Mouse (Mus musculus): ENCODE results near the gene Pla2g2c.

Pla2g2c gene

GRCm38 (mm10) chr4:138709944-138710343 lies 14.6 kb upstream of the Pla2g2c start:
- no peak for DNase-seq

DNA sequence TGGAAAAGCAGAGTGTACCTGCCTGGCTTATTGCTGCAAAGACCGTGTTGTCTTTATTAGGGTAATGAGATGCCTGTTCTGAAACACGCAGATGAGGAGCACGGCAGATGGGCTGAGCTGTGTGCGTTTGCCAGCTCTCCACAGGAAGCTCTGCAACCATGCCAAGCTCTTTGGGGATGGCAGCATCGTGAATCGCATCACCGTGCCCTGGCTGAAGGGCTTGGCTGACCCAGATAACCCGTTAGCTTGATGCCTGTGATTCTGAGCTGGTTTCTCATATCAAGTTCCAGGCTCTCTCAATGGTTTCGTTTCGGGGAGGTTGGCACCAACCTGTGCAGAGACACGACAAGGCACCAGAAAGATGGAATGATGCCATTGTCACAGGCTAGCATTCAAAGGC lies 14.0 kb upstream of the Pla2g2c start:
- no peak for DNase-seq

DNA sequence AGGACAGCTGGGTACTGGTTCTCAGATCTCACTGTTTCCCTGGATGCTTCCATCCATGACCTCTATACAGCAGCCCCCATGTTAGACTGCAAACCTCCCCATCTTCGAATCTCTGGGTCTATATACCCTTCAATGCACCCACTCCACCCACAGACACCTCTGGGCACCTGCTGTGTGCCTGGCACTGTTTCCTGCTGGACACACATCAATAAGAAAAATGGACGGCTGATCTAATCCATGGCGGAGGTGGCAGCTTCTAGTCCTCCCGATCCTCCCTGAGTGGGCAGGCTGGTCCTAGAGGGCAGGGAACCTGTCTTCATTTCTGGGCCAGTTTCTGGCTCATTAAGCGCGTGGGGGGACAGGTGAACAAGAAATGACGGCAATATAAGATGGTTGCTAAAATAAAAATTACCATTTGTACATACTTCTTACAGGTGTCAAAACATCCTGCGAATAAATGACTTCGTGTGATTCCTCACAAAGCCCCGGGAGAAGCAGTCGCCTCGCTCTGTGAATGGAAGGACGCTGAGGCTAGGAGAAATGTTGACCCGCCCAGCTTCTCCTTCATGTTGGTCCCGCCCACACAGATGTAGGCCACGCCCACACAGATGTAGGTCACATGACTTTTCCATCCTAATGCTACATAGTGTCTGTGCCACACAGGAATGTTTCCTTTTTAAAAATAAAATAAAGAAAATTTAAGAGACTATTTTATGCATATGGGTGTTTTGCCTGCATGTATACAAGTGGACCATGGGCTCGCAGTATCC lies 13.4 kb upstream of the Pla2g2c start:
- DNase-seq, result no peak

DNA sequence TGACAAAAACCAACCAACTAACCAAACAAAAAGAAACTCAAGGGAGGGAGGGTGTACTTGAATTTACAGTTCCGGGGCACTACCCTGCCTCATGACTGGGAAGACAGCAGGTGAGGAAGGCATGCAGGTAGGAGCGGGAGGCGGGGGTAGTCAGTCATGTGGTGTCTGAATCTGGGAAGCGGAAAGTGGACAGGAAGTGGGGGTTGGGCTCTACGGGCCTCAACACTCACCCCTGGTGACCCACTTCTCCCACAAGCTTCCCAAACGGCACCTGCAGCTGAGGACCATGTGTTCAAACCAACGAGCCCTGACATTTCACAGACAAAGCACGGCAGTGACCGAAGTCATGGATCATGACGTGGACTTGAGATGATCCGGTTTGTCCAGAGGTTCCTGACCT lies 12.5 kb upstream of the Pla2g2c start:
- no peak for DNase-seq

DNA sequence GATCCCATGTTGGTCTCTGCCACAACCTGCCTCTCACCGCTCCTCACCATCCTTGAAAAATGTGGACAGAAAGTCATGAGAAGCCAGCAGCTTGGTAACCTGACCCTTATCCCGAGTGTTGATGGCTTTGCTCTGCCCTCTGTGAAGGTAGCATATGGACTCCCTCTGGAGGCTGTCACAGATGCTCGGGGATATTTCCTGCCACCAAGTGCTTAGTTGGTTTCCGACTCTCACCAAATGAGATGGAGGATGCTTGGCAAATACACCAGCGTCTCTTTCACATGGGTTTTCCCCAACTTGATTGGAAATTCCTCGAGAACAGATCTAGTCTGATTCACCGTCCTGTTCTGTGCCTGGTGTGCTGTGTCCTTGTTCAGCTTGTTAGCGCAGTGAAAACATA lies 12.0 kb upstream of the Pla2g2c start:
- DNase-seq, result no peak

DNA sequence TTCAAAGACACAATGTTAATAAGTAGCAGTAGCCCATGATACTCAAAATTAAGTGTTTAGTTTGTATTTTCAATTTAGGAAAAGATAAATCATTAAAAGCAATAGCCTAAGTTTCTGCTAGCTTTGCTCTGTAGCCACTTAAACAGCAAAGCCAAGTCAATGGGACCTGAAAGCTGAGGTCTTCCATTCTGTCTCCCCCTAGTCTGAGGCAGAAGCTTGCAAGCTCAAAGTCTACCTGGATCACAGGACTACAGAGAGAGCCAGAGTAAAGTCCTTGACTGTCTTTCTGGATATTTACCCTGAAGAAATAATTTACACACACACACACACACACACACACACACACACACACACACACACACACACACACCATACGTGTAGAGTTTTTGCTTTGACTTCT lies 10.4 kb upstream of the Pla2g2c start:
- no peak for DNase-seq

GRCm38 (mm10) chr4:138716697-138717096 lies 7.9 kb upstream of the Pla2g2c start:
- DNase-seq, result no peak

DNA sequence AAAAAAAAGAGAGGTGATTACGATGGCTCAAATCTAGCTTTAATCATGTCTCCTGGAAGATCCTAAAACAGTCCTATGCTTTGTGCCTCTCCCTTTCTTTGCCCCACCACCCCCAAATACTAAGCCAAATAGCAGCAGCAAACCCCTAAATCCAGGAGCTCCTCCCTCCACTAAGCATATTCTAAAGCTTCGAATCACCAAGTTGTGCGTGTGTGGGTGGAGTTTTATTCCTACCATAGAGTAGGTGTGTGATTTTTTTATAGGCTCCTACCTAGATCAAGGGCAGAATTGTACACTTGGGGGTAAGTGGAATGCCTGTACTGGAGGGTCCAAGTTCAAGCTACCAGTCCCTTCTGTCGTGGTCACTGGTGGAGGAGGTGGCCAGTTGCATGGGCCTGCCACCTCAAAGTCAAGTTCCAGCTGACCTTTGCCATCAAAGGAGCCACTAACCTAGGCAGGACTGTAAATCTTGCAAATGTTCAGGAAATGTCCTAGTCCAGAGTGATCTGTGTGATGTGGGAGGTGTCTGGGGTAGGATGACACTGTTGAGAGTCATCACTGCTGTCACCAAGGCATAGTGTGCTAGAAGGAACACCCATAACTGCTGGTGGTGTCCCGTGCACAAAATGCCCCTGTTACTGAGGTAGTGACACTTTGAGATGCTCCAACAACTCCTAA lies 5.9 kb upstream of the Pla2g2c start:
- no peak for DNase-seq

DNA sequence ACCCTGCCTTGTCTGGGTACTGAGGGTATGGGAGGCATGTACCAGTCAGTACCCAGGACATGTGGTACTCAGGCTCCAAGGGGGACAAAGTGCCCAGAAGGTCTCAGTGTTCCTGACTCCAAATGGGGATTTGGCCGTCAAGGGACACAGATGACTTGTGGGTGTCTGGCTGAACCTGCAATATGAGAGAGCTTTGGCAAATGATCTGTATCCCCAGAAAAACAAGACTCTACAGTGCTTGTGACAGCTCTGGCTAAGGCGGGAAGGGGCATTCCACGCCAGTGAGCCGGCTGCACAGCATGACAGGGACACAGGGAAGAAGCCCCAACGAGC lies 5.4 kb upstream of the Pla2g2c start:
- no peak for DNase-seq

- DNase-seq, result peak; percentile 93
Measured at GRCm38 (mm10) chr4:138723493-138724281, 905 bp upstream of the Pla2g2c start.

GRCm38 (mm10) chr4:138725127-138725461 lies 502 bp downstream of the Pla2g2c start:
- peak; percentile 98 for DNase-seq

DNA sequence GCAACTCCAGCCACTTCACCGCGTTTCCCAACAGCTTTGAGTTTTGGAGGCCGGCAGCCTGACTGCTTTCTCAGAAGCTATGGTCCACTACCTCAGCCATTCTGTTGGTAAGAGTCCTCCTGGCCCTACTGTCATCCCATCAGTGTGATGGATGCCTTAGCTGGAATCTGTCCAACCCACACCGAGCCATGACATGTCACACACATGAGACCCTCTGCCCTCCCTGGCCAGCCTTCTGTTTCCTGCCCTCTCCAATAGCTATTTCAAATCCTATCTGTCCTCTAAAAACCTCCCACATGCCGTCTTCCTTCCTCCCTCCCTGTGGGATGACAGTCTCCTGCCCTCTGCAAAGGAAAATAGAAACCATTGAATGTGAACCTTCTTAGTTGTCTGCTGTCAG lies 1.2 kb downstream of the Pla2g2c start:
- DNase-seq, result peak; percentile 90

DNA sequence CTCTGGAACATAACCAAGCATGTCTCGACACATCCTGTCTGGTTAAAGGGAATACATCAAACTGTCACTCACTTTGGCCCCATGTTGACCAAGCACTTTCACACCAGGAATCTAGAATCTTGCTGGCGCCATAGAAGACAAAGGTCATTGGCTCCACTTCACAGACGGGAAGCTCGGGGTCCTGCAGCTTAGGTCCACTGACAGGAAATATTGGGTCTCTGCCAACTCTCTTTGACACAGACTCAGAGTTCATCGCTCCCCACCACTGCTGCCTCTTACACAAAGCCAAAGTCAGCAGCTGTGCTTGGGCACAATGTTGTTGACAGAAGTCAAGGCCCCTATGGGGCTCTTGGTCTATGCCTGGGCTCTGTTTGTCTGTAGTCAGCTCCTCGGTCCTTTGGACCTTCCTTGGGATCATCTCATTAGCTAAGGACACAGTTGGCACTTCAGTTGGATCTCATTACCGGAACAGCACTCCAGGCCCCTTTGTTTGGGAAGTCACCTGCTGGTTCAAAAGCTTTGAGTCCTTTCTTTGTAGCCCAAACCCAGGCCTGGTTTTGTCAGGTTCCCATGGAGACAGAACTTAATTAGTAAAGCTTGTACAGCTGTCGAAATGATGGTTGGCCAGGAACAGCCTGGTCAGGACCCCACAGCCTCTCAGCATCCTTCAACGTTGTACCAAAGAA lies 4.6 kb downstream of the Pla2g2c start:
- DNase-seq, result peak; percentile 96

DNA sequence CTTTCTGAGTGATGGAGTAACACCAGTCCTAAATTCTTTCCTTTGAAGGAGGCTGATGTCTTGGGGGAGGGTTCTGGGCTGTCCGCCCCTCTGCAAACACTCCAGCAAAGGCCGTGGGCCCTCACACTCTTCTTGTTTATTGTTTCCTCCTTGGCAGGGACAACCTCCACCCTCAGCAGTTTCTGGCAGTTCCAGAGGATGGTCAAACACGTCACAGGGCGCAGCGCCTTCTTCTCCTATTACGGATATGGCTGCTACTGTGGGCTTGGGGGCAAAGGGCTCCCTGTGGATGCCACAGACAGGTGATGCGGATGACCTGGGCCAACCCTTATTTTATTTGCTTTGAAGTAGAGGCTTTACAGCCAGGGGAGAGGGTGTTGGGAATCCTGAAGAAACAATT lies 9.5 kb downstream of the Pla2g2c start:
- DNase-seq, result no peak

DNA sequence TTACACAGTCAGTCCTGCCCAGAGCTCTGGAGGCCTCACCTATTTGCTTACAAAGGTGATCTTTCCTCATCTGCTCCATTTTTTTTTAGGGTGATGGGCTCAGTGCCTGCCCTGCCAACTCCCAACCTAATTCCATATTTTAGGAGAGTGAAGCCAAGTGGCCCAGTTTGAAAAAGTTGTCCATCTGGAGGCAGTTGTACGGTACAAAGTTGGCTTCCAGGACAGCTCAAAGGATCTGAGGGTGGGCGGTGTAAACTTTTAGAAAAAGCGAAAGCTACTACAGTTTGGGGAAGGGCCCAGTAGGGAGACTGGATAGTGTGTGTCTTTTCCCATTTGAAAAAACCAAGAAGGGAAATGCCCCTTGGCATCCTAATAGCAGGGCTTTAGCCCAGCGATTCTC lies 10.3 kb downstream of the Pla2g2c start:
- DNase-seq, result no peak

DNA sequence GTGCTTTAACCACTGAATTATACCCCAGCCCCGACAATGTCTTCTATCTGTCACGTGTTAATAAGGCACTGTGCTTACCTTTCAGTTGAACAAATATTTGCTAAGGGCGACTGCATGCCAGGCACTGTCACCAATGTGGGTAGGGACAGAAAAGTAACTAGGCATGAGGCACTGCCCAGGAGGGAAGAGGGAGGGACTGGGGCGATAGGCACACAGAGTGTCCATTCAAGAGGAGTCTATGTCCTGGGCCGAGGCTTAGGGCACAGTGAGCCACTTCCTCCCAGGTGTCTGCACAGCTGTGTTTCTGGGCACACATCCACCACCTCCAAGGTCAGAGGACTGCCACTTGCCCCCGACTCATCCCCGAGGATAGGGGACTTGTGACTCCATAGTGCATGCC lies 12.4 kb downstream of the Pla2g2c start, which contains the start of gene Ubxn10:
Ubxn10 (minus strand) TSS at position 137 of the 400 bp plus-strand sequence.
- no peak for DNase-seq

GRCm38 (mm10) chr4:138739136-138739851 lies 14.7 kb downstream of the Pla2g2c start:
- no peak for DNase-seq

DNA sequence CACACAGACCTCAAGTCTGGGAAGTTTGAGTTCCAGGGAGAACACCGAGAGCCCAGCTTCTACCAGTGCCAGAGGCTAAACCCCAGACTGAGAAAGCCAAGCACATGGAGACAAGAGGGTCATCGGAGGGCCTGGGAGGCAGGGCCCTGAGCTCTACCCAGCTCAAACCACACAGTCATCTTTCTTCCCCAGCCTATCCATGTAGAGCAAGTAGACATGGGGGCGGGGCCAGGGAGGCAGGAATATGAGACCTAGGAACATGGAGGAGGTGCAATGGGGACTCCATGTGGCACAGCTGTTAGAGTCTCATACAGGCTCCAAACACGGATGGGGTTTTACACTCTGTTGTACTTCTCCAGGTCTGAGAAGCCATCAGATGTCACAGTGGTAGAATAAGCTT lies 21.3 kb downstream of the Pla2g2c start:
- no peak for DNase-seq

- no peak for DNase-seq
Measured at GRCm38 (mm10) chr4:138746866-138747265, 22.3 kb downstream of the Pla2g2c start.

DNA sequence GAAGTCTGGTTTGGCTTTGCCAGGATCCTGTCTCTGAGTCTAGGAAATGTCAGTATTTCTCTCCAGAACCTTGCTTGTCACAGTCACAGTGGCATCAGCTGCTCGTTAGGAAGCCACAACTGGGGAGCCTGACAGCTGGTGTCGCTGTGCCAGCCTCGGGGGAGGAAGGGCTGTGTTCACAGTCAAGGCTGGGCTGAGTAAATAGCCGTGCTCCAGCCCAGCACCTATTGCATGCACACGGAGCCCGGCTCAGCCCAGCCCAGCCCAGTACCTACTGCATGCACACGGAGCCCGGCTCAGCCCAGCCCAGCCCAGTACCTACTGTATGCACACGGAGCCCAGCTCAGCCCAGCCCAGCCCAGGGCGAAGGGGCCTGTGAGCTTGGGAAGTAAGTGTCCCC lies 23.3 kb downstream of the Pla2g2c start:
- DNase-seq, result no peak

DNA sequence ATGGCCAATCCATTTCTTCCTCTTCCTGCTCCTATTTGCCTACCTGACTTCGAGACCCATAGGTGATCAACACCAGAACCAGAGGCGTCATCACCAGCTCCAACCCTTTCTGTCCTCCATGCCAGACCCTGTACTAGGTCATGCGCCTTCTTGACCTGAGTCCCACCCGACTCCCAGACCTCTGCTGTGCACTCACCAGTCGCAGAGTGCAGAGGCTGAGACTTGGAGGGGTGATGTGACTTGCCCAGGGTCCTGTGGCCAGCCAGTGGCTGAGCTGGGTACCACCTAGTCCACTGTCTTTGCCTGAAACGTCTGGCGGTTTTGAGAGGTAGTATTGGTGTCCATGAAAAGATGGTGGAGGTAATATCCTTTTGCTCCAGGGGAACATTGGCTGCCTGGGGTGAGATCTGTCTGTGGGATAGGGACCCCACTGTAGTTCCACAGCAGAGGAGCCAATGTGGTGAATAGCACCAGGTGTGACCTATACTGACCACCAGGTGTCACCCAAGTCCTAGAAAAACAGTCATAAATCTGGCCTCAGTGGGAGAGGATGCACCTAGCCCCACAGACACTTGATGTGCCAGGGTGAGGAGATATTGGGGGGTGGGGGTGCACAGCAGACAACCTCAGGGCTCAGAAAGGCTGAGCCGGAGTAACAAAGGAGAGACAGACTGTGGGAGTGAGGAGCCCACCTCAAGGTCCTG lies 23.9 kb downstream of the Pla2g2c start:
- no peak for DNase-seq

- DNase-seq, result no peak
Measured at GRCm38 (mm10) chr4:138752603-138753002, 28.0 kb downstream of the Pla2g2c start.

Measured in heart, adult 11 months (tissue).